Mouse (Mus musculus): Measurements from ENCODE around the gene Nfatc2.

DNA sequence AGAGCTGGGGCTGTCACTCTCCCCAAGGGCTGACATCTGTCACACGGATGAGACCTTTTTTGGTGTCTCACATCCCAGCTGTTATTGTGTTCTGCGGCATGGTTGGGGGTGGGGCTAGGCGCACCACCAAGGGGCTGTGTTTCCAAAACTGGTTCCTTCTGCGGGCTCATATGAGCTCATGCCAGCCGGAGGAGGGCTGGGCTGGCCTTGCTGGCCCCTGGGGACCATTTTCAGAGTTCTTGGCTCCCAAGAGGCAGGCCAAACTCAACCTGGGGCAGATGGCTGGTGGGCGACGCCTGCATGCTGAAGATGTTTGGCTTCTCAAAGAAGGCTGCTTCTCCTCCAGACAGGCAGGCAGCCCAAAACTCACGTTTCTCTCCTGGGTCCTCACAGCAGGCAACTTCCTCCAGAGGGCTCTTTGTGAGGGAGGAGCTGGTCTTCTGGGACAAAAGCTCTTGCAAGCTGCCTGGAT lies 162.4 kb downstream of the Nfatc2 start:
- TF ChIP-seq CTCF (IDR thresholded peaks at IDR 0.05; ENCODE audit: control insufficient read depth, insufficient read depth, insufficient read length) (no peak), MYOG (IDR thresholded peaks at IDR 0.05; ENCODE audit: control insufficient read depth, extremely low read depth, insufficient read length) (no peak)

All from C2C12 (cell line).